Mouse (Mus musculus) kidney, postnatal 10 days (tissue): Measurements from ENCODE around the gene Samsn1.

Experiments used
- DNase-seq: peaks from one replicate; pipeline ENCODE4 v3.0.0; 2021; ENCODE audit warnings: mixed read lengths

Gene Samsn1

DNA sequence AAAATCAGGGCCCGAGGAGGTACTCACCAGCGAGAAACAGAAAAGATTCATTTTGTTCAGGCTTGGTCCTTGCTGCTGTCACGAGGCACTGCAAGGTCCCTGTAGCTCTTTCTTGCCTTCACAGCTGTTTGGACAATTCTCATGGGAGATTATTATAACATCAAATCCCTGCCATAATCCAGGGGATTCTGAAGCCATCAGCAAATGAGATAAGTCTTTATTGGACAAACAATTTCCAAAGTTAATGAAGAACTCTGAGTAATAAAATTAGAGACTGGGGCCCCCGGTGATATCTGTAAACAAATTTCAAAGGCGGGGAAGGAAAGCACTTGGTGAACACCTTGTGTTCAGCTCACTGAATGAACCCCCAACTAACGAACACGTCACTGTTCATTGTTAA, at the start of gene Samsn1:
TSS of gene Samsn1 (minus strand) at position 101 of the 400 bp plus-strand sequence.
- DNase-seq: no peak

DNA sequence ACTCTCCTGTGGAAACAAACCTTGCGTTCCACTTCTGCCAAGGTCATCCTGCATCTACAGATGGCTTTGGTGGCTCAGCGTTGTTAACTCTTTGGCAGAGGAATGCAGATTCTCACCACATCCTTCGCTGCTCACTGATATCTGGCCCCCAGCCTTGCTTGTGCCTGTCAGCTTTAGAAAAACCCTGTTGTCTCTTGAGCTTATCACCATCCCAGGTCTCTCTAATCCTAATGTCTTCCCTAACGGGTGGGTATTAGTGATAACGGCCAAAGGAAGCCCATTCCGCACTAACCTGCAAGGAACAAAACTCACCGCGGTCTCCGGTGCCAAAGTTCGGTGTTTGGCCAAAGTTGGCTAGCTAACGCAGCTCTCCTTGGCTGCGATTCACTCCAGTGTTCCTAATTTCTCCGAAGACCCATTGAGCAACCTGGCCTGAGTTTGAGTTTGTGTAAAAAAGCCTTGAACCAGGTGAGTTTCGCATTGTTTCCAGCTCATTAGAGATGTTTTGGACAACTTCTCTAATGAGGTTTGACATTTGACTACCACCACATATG, 44.1 kb upstream of the Samsn1 start:
- DNase-seq: no peak

DNA sequence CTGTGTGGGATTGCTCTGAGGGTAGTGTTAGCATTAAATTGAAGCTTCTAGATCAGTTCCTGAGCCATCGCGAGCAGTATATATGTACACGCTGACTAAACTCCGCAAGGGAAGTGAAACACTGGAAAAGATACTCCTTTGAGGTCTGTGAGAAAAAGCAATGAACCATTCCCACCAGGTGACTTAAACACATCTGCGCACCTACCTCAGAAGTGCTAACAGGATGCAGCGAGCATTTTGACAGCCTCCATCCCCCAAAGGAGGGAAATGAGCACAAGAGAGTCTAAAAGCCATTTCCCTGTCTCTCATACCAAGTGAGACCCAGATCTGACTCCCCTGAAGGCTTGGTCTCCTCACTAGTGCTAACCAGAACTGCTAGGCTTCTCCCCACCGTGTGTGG, 32.9 kb upstream of the Samsn1 start:
- DNase-seq: no peak

DNA sequence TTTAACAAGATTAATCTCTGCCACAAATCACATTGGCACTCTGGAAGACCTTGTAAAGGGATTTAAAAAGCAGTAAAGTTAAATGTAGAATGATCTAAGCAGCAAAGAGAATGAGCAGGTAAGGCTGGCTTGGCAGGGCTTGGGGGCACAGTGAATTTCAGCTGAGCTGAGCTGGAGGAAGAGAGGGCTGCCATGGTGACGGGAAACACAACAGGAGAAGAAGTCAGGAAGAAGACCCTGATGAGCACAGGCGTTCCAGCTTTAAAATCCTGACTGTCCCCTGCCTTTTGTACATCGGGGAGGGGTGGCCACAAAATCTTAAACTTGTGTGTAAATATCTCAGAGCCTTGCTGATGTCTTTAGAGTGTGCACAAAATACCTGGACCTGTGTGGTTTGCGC, 32.0 kb upstream of the Samsn1 start:
- no peak for DNase-seq

DNA sequence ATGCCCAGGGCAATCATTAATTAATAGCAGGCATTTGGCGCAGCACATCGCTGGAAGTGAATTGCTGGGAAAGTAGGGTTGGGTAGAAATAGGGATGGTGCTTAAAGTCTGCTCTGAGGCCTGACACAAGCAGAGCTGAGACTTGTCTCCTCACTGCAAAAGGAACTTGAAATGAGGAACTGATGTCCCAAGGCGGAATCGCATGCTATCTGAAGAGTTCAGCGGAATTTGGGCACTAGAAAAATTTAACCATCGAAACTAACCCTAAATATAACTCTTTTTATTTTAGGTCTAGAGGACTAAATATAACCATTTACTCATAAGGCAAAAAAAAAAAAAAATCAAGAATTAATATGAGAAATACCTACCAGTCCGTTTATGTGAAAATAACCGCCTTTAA, 31.5 kb upstream of the Samsn1 start:
- DNase-seq: no peak

DNA sequence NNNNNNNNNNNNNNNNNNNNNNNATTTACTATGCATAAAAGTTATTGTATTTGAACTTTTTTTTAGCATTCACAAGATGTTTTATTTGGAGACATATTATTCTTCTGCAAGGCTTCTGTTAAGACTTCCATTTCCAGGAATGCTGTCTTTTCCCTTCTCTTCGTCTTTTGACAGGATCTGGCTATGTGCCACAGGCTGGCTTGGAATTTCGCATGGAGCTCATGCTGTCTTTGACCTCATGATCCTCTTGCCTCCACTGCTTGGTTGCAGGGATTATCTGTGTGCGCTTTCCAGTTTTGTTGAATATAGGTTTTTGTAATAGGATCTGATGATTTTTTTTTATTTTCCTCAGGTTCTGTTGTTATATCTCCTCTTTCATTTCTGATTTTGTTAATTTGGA, 25.0 kb upstream of the Samsn1 start:
- no peak for DNase-seq

DNA sequence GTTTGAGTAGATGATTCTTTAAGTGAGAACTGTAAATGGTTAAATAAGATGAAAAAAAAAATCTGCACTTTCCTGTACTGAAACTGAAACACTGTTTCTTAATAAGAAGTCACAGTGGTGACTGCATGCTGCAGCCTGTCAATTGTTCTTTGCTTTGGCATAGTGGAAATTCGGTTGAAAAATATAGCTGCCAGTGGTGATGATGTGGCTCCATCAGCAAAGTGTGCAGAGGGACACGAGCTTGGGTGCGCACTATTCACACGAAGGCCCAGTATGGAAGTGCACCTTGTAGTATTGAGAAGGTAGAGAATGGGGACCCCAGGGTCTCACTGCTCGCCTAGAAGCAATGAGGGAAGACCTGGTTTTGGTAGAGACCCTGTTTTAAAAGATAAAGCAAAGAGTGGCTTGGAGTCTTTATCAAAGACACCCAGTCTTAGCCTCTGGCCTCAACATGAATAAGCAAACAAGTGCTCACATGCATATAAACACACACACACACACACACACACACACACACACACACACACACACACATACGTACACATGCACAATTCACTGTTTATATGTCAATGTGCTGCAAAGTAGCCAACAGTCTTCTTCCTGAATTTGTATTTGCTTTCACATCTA, 18.4 kb upstream of the Samsn1 start:
- no peak for DNase-seq

DNA sequence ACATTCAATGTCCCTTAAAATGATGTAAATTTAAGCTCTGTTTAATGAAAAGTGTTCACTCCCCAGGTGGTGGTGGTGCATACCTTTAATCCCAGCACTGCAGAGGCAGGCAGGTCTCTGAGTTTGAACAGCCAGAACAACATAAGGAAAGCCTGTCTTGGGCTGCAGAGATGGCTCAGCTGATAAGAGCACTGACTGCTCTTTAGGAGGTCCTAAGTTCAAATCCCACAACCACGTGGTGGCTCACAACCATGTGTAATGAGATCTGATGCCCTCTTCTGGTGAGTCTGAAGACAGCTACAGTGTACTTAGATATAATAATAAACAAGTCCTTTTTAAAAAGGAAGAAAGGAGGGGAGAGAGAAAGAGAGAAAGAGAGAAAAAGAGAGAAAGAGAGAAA, 2.9 kb downstream of the Samsn1 start:
- DNase-seq: no peak

DNA sequence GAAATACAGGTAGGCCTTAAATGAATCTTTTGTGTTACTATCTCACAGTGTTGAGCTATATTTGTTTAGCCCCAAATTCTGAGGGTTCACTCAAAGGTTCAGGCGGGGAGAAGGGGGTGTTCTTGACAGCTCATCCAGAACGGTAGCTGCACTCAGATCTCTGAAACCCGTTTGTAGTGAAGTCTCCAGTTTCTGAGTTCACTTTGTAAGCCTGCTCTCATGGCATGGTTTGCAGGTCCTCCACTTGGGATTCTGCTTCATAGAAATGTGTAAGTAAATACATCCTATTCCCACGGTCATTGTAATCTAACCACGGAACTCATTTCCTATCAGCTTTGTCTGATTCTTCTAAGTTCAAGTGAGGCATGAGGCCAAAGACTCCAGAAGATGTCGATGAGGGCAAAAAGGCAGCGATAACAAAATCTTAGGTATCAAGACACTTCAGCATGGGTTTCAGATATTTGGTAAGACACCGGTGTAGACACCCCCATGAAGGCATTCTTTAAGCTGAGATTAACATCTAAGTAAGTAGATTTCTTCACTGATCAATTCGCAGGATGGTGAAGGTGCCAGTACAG, 18.2 kb downstream of the Samsn1 start:
- no peak for DNase-seq

DNA sequence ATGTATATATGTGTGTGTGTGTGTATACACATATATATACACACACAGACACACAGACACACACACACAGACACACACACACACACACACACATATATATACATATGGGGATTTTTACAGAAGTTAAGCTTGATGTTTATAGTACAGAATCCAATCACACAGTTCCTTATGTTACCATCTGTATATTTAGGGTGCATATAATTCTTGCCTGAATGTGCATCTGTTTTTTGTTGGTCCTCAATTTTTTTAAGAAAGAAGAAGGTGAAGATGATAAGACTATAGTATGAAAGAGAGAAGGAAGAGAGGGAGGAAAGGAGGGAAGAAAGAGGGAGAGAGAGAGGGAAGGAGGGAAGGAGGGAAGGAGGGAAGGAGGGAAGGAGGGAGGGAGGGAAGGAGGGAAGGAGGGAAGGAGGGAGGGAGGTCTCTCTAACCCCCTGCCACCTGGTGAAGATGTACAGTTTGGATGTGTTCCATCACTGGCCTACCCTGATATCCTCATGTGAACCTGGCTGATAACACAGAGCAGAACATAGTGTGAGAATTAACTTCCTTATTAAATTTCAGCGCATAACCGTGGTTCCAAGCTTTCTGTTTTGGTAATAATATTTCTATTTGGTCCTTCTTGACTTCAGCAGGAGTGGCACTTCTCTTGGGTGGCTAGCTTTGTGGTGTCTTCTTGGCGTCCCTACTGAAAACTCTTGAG, 19.1 kb downstream of the Samsn1 start:
- DNase-seq: no peak

DNA sequence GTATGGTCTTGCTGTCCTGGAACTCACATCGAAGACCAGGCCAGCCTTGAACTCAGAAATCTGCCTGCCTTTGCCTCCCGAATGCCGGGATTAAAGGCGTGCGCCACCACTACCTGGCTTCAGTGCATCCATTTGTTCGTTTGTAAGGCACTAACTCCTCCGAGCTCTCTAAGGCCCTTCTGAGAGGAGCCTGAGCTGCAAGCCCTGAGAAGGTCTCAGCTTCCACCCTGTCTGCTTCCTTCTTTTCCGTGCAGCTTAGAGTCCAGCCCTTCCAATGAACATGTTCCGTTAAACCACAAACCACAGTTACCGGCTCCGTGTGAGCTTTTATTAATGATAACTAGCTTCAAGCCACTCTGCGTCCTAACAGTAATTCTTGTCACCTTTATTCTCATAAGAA, 19.8 kb downstream of the Samsn1 start:
- DNase-seq: no peak

DNA sequence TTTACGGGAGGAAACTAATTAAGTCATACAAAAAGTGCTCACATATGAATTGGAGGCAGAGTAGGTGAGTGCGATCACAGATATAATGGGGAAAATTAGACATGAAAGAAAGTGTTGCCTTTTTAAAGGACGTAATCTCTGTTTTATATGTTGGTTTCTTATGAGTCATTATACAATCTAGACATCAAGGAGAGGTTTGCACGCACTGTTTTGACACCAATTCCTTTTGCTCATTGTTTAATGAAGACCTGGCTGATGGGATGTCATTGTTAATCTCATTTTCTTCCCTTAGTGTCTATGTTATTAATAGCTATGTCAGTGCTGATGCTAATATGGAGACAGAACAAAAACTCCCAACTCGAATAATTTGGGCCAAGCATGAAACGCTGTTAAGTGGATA, 20.3 kb downstream of the Samsn1 start:
- no peak for DNase-seq

DNA sequence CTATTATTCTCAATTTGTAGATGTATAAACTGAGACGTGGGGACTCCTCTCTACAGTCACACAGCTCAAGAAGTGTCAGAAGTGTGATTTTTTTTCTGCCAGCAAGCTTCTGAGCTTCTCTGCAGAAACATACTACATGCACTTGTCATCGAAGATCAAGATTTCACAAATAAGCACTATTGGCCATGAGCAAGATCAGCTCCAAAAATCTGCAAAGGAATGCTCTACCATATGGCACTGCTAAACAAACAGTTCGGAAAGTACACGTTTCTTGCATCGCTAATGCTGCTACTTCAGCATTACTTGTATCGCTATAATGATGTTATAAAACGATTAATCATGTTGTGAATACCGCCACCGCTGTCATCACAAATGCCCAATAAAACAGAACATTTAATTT, 22.0 kb downstream of the Samsn1 start:
- no peak for DNase-seq

DNA sequence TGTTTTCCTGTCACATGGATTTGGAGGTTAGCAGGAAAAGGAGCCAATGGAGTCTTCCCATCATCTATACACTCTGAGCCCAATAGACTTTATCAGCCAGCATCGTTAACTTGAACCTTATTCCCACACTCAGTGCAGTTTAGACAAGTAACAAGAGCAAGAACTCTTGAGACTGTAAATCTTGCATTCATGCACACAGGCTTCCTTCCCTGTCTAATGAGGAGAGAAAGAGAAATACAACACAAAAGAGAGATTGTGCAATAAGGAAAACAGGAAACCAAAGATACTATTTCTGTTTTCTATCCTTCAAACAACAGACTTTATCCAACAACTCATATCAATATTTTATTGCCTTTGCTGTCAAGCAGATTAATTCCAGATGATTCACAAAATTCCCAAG, 31.9 kb downstream of the Samsn1 start:
- DNase-seq: no peak

DNA sequence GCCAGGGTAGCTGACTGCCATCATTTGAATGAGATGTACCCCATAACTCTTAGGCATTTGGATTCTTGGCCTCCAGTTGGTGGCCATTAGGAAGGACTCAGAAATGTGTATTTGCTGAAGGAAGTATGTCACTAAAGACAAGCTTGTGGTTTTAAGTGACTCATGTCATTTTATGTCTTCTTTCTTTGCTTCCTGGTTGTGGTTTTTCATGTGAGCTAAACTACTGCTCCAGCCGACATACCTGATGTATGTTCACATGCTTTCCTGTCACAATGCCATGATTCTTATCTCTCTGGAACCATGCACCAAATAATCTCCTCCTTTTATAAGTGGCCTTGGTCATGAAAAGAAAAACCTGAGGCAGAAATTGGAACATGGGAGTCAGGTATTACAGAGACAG, 38.2 kb downstream of the Samsn1 start:
- DNase-seq: no peak

DNA sequence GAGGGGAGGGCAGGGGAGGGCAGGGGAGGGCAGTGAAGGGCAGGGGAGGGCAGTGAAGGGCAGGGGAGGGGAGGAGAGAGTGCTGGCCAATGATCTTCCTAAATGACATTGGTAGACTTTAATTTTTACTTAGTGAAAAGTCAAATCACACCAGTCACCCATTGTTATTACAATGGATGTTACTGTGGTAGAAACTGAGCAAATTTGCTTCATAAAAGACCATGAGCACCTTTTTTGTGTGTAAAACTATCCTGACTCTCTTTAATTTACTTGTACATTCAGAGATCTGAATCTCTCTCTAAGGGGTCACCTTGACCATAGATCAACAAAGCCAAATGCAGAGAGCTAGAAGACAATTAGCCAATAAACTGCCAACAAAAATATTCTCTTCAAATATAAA, 42.7 kb downstream of the Samsn1 start:
- DNase-seq: no peak

DNA sequence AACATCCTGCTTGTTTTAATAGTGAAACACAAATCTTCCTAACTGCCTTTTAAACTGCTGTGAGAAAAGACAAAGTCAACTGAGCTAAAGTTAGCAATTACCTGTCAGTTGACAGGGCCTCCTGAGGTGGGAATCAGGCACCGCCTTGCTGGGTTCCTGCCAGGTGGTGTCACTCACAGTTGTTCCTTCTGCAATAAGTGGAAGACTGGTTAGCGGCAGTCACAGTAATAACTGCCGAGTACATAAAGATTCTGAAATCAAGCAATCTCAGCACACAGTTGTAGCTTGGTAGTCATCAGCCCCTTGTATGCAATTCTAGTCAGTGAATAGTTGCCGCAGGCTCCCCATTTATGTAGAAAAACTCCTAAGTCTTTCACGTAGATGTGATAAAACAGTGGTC, 44.3 kb downstream of the Samsn1 start:
- DNase-seq: peak; percentile 13

DNA sequence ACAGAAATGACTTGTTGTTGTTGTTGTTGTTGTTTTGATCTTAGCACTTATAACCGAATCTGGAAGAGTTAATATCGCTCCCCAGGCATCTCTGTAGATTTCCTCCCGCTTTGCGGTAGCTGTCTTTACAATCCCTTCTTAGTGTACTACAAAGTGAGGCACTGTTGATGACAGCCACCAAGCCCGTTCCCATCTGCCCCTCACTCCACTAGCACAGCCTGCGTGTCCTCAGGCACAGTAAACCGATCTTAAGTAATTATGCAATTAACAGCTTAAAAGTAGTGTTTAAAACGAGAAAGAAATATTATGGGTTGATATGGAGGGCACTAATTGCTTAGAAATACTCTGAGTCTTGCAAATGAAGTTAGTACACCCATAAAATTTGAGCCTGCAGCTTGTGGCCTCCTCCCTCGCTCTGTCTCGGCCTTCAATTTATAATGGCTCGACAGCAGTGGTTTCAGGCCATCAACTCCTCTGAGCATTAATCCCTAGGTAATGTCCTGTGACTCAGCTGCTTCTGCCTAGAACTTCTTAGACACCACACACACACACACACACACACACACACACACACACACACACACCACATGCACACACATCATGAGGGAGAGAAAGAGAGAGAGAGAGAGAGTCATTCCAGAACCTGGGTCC, 46.3 kb downstream of the Samsn1 start:
- no peak for DNase-seq

DNA sequence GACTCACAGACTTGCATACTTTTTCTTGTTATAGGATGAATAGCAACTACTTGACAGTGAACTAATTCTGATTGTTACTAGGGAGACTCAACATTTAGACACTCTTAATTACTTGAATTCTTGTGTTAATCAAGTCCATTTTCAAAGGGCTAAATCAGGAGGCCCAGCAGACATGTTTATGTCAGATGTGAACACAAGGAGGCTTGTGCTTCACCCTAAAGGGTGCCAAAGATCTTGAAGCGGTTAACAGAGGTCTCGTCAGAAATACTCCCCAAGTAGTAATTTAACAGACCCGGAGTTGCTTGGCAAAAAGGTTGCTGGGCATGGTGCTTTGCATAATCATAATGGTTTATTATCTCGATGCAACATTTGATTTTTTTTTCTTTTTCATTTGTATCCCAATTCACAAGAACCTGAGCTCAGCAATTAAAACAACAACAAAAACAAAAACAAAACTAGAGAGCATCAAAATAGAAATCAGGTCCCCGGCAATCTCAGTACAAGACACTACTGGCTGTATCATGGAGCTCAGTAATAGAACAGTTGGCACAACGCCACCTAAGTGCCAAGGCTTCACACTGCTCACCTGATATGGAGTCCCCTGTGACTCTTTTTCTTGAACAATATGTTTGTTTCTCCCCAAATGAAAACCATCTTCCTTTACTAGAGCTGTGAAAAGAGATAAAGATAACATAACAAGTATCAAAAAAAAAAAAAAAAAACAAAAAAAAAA, 51.6 kb downstream of the Samsn1 start:
- DNase-seq: no peak

DNA sequence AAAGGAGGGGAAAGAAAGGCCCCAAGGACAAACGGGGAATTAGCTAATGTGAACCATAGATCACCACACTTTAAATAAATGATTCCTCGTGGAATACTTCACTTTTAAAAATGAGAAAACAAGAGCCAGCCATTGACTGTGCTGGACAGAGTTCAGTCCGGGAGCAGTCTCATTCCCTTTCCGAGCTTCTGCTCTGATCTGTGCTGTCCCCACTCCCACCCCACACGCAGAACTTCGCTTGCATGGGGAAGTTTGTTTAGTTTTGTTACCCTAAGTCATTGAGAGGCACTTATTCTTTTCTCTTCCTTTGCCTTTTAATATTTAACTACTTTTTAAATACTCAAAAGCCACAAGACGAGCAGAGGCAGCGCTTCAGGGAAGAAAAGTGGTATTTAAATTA, 60.1 kb downstream of the Samsn1 start:
- DNase-seq: no peak

DNA sequence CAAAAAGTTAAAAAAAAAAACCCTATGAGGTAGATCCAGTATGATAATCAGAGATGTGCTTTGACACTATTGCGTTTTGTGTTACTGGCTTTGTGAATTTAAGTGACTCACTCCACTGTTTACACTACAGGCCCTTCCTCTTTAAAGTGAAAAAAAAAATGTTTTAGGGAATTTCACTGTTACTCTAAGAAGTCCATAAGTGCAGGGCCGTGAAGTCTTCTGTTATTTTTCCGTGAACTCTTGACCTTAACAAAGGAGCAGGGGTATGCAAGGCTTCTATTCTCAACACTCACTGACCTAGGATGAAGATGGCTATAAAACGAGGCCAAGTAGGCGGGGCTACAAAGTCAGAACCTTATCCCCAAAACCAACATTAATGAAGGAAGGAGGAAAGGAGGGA, 60.6 kb downstream of the Samsn1 start:
- DNase-seq: no peak

DNA sequence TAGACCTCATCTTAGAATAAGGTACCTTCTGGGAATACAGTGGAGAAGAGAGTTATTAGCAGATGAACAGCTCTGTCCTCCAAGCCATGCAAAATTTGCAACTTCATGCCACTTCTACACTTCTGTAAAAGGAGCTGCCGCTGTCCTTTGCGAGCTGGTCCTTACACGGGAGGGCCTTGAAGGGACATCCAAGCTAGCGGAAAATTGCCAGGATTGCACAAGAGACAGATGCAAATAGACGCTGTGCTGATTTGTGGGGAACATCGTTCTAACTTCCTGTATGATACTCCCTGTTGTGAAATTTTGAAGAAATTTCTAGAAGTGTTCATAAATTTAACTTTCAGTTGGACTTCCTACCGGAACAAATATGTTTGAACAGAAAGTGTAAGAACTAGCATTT, 61.0 kb downstream of the Samsn1 start:
- peak; percentile 7 for DNase-seq

DNA sequence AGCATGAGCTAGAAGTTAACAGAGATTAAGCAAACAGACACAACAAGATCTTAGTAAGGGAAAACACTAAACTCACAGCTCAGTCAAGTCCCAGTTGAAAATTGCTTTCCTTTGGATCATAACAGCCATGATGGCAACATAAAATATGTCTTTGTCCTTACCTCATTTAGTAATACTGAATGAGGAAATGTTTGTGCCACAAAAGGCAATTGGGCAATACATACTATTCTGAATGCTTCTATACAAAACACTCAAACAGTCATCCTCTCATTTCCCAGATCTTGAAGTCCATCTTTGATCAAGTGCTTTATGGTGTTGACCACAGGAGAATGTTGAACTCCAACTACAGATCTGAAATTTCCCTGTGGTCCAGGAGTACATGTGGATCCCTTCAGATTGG, 88.7 kb downstream of the Samsn1 start:
- DNase-seq: no peak
